Mouse (Mus musculus) embryonic stem cell, embryonic (primary cell): ENCODE measurements at regions not wholly inside any gene's neighbourhood (a gene's known extent, or its start where the extent isn't known, plus 50 kb on each side); places are given as distances from the start of the nearest gene placed in this dataset.

Experiments
- CTCF ChIA-PET, 4 experiments: fragments of 300-600 bp in 2 of 4; fragments of 350-600 bp in 2 of 4; sonication (Branson Sonifier 250); formaldehyde crosslinking; loops; one replicate each; lab custom pipeline; 2022; ENCODE audit warnings: inconsistent platforms in 2 of 4; lab: Charles Lee
- POLR2A ChIA-PET, 4 experiments: fragments of 300-600 bp in 2 of 4; fragments of 350-600 bp in 2 of 4; sonication (Branson Sonifier 250); formaldehyde crosslinking; loops; one replicate each; lab custom pipeline; 2022; ENCODE audit warnings: antibody characterized with exemption in 4 of 4, inconsistent platforms in 1 of 4; lab: Charles Lee

- POLR2A ChIA-PET: no interaction called here
These were observed 57.5 kb upstream of the Dap start for GRCm38 (mm10) chr15:31166543-31167105.

GRCm38 (mm10) chr15:31167506-31167905 is 56.6 kb upstream of the Dap start:
- ChIA-PET CTCF (no interaction called here), POLR2A (interaction anchor here in 1 of 4 experiments (1.2 kb wide), 1 partner anchor 17 kb away, joined by 4 read pairs; no protein-coding TSS in a partner anchor)

More at GRCm38 (mm10) chr15:31166543-31167105, 57.5 kb upstream of the Dap start:
- CTCF ChIA-PET: no interaction called here

- ChIA-PET CTCF (interaction anchor here in 1 of 4 experiments (0.7 kb wide), 1 partner anchor 112 kb away, joined by 3 read pairs; no protein-coding TSS in a partner anchor), POLR2A (interaction anchor here in 1 of 4 experiments (1.2 kb wide), 1 partner anchor 17 kb away, joined by 4 read pairs; no protein-coding TSS in a partner anchor)
These were observed 55.9 kb upstream of the Dap start for GRCm38 (mm10) chr15:31168191-31168590.

- ChIA-PET POLR2A (no interaction called here), CTCF (interaction anchor here in 1 of 4 experiments (0.7 kb wide), 1 partner anchor 58 kb away, joined by 3 read pairs; no protein-coding TSS in a partner anchor)
These were observed 50.6 kb upstream of the Dap start for GRCm38 (mm10) chr15:31173309-31174115.
